Mouse (Mus musculus): ENCODE measurements around the gene Sbno2.
A peak's percentile ranks its signal among the peaks of the same experiment; 100 is the strongest.

Sbno2 gene

GRCm38 (mm10) chr10:80092690-80093089 lies 12.7 kb downstream of the Sbno2 start:
- no peak for DNase-seq (ENCODE audit: low spot score in 2 of 2)

DNA sequence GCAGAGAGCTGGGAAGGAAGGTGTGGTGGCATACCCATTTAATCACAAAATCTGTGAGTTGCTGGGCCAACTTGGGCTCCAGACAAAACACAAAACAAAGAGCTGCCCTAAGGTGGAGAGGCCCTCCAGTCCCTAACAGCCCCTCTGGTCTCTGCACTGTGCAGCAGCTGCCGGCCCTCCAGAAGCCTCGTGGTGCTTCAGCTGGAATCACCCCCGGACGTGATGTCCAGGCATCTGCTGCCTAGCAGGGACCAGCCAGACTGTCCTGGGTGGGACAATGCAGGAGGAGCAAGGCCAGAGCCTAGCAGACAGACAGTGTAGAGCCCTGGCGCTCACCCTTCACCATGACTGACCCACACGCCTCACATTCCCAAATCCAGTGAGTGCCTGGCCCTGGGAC lies 13.8 kb downstream of the Sbno2 start:
- DNase-seq (ENCODE audit: low spot score in 2 of 2): no peak

DNA sequence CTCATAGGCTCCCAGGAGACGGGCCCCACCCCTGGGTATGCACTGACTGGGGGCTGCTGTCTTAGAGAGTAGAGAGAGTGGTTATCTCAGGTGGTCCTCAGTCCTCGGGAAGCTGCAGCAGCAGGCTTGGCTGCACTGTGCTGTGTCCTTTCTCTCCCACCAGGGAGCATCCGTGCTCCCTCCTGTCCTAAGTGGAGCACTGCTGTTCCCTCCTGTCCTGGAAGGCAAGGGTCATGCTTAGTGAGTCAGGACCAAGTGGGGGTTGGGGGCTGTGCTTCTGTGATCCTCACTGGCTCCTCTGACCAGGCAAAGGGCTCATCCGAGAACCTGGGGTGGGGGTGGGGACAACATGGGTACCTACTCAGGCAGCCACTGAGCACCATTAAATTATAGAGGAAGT lies 16.2 kb downstream of the Sbno2 start:
- DNase-seq (ENCODE audit: low spot score in 2 of 2): no peak

- DNase-seq (ENCODE audit: low spot score in 2 of 2): no peak
Observed at GRCm38 (mm10) chr10:80087483-80087882, 17.9 kb downstream of the Sbno2 start.

DNA sequence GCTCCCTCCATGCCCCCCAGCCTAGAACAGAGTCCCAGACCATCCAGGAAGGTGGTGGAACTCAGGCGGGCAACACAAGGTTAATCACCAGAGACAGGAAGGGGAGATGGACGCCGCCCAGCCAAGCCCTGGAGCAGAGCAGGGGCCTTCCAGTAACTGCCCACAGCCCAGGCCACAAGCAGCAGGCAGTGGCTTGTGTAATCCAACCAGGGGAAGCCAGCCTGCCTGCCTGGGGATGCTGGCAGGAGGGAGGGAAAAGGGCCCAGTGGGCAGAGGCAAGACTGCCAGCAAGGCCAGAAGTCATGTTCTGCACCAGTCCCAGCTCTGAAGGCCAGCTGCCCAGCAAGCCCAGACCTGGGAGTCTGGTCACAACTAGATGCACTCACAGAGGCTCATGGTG lies 18.5 kb downstream of the Sbno2 start:
- DNase-seq (ENCODE audit: low spot score in 2 of 2): no peak

GRCm38 (mm10) chr10:80084817-80085487 lies 20.4 kb downstream of the Sbno2 start:
- DNase-seq (ENCODE audit: low spot score in 2 of 2): no peak

DNA sequence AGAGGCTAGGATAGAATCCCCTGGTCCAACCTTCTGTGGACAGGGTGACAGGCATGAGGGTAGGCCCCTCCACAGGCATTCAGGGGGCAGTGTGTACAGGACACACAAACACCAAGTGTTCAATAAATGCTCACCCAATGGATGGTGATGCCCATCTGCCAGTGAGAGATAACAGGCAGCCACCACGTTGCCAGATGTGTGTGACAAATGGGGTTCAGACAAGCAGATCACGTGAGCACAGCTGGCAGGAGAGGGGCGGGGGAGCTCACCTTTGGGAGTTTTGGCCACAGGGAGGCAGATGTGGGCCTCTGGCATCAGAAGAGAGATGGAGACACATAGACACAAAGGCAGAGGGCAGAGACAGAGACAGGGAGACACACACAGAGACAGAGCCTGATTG lies 24.3 kb downstream of the Sbno2 start:
- no peak for DNase-seq (ENCODE audit: low spot score in 2 of 2)

DNA sequence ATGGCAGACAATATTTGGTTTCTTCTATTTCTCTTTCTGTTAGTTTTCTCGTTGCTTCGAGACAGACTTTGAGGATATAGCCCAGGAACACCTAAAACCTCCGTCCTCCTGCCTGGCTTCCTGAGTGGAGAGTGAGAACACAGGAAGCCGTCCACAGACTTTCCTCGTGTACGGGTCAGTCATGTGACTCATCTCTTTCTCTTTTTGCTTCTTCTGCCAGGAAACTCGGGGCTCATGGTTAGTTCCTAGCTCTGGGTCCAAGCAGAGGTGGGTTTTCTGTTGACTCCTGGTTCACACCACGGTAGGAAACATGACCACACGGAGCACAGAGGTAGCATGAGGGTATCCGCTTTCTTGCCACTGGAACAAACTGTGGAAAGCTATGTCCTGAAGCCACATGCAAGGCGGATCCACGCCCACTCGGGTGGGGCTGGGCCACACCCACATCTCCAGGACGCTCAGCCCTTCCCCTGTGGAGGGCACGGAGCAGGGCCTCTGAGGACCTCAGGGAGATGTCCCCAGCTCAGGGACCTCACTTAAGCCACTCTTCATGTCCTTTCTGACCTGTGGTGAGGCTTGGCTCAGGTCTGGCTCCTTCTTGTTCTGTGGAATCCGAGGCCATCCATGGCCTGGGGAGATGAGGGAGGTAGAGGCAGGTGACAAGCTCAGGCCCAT lies 24.8 kb downstream of the Sbno2 start:
- DNase-seq (ENCODE audit: low spot score in 2 of 2): no peak

DNA sequence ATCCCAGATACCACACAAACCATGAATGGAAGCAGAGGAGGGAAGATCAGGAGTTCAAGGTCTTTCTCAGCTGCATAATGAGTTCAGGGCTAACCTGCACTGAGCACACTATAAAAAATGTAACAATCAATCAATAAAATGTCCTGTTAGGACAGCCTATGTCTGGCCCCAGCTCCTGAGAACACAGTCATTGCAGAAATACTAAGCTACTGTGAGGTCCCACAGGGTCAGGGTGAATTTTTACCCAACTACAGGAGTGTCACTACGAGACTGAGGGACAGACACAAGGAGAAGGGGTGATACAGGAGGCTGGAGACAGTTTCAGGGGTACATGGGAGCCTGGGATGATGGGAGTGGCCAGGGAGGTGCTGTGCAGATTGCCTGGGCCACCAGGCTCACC lies 27.0 kb downstream of the Sbno2 start:
- DNase-seq (ENCODE audit: low spot score in 2 of 2): no peak

DNA sequence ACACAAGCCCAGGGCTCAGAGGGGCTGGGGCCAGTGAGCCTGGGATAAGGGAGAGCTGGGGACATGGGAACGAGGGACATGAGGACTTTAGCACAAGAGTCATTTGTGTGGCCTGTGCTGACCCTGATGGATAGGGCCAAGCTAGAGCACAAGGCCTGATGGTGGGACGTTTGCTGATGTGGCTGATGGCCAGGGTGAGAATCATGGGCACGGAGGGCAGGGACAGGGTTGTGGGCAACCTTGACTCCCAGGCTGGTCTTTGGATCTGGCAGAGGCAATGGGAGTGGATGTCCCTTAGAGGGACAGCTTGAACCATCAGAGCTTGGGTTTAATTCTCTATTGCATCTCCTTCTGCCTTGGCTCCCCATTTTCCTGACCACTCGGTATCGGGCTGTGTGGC lies 28.1 kb downstream of the Sbno2 start:
- DNase-seq (ENCODE audit: low spot score in 2 of 2): no peak

DNA sequence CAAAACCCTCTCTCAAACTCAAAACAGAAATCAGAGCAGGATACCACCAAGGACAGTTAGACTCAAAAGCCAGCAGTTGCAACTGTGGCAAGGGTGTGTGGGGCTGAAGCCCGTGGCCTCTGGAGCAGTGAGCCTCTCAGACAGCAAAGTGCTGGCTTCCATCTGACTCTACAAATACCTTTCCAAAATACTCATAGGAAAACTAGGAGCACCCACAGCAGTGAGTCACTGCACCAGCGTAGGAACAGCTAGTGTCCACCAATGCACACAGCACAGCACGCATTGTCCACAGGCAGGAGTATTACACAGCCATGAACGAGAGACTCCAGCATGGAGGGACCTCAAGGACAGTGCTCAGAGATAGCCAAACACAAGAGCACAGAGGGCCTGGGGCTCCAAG lies 29.0 kb downstream of the Sbno2 start:
- DNase-seq (ENCODE audit: low spot score in 2 of 2): no peak

- DNase-seq (ENCODE audit: low spot score in 2 of 2): no peak
Observed at GRCm38 (mm10) chr10:80075924-80076323, 29.4 kb downstream of the Sbno2 start.

DNA sequence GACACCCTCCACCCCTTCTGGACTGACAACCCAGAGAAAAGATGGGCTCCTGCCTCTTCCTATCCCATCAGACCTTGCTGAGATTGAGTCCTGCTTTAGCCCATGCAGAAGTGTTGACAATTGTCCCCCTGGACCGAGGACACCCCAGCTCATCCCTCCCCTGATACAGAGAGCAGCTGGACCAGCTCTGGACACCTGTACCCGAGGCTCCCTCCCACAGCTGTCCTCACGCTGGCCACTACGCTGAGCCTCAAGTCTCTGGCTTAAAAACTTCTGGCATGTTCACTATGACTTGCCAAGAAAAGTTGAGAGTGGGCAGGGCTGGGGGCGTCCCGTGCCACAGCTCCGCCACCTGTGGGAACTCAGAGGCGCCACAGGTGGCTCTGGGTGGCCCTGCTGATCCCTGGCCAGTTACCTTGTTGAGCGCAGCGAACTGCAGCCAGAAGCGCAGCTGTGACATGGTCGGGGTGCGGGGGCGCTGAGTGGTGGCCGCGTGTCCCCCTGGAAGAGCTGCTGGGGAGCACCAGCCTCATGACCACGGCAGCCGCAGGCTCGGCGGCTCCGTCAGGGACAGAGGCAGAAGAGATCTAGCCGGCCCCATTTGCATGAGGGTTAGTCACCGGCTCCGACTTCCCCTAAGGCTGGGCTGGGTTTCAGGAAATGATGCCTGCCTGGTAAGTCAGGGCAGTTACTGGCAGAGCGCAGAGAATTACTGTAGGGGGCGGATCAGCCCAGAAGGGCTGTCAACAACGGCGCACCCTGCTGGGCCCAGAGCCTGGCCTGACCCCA lies 30.4 kb downstream of the Sbno2 start:
- DNase-seq (ENCODE audit: low spot score in 2 of 2): peak; percentile 85 to 91

DNA sequence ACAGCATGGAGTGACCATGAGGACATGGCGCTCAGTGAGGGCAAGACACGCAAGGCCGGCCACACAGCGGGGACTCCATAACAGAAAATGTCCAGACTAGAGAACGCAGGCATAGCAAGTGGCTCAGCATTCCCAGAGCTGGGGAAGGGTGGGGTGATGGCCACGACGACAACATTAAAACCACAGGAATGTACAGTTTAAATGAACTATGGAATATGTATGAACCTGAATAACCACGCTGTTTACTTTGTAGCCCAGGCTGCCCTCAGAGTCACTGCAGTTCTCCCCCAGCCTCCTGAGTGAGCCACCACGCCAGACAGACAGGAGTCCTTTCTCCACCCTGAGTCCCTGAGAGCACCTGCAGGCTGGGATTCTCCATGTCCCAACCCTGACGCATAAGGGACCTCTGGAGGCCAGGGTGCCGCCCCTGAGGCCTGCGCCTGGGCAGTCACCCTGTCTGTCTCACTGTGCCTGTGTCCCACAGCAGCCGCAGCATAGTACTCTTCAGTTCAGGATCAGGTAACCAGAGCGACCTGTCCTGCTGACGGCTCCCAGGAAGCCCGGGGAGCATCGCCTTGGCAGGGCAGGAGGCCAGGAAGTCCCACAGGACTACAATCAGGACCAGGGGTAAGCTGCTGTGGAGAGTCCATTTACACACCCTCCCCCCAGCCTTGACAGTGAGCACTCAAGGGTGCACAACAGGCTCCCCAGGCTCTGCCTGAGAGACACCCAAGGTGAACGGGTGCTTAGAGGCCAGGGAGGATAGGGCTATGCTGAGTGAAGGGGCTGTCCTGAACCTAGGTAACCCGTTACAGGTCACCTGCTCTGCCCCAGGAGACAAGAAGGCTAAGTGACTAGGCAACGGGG lies 32.5 kb downstream of the Sbno2 start:
- no peak for DNase-seq (ENCODE audit: low spot score in 2 of 2)

- no peak for DNase-seq (ENCODE audit: low spot score in 2 of 2)
Observed at GRCm38 (mm10) chr10:80071516-80071900, 33.9 kb downstream of the Sbno2 start.

- DNase-seq (ENCODE audit: low spot score in 2 of 2): no peak
Observed at GRCm38 (mm10) chr10:80070837-80071515, 34.4 kb downstream of the Sbno2 start.

DNA sequence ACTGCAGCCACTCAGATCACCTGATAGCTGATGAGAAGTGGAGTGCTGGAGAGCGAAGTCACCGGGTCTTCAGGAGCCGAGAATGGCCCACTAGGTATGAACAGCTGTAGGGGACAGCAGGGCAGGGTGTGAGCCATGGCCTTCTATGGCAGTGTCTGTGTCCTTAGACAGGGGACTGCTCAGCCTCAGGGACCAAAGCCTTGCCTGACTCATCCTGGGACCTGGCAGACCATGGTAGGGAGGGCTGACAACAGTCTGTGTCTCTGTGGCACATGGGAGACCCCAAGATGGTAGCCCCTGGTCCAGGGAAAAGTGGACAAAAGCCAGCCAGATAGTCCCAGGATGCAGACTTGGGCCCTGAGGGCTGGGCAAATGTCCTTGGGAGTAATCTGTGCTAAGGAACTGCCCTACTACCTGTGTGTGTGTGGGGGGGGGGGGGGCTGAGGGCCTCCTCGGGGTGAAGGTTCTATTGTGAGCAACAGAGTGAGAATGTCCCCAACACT lies 35.4 kb downstream of the Sbno2 start:
- no peak for DNase-seq (ENCODE audit: low spot score in 2 of 2)

DNA sequence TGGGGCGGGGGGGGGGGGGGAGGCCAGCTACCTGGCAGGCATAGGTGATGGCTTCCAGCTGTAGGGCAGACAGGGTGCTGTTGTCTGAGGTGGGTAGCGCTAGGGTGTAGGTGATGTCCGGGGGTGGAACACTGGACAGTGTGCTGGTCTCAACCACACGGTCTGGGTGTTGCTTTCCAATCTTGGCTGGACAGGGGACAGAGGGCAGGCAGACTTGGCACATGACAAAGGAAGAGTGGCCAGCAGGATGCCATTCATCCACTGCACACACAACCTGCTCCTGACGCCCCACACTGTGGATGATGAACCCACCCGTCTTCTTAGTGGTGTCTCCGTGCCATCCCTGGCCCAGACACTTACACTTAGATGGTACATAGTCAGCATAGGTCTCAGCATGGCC lies 36.1 kb downstream of the Sbno2 start:
- DNase-seq (ENCODE audit: low spot score in 2 of 2): no peak

DNA sequence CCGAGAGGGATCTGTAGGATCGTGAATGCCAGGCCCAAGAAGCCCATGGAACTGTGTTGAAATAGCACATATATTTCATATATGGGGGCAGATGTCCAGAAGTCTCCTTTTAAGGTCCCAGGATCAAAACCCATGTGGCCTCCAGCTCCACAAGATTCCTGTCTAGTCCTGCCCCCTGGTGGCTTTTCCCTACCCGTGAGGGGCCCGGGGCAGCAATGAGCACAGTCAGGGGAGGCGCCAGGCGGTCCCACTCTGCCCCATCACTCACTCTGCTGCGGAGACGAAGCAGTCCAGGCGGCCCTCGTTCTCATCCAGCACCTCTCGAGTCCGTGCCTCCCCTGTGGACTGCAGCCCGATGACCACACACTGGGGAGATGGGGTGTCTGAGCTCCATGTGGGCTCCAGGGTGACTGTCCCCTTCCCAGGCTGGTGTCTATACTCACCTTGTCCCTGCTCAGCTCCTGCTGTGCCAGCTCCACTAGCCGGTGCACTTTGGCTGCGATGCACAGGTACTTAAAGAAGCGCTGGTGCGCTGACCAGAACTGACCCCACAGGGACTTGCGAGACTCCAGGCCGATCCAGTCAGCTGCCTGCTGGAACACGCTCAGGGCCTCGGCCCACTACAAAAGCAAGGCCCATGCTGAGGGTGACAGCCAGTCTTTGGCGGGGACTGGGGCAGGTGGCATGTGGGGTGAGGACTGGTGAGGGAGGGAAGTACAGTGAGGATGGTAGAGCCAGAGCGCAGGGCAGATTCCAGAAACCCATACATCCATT lies 41.3 kb downstream of the Sbno2 start:
- DNase-seq (ENCODE audit: low spot score in 2 of 2): no peak

GRCm38 (mm10) chr10:80063104-80063503 lies 42.3 kb downstream of the Sbno2 start:
- no peak for DNase-seq (ENCODE audit: low spot score in 2 of 2)
